Mouse (Mus musculus) left cerebral cortex, postnatal 4 days (tissue): ENCODE data around the gene Slc23a2. TPM values are rescaled to one million over a fixed set of nuclear protein-coding genes. Genes with fewer than 3 reads are reported as not detected.

Experiments used
- DNase-seq: peaks from one replicate; pipeline ENCODE4 v3.0.0-alpha.2; 2022
- intact Hi-C: fragments of 180-260 bp; cut with DNase I; formaldehyde crosslinking; loops from one replicate; pipeline ENCODE4 v1.15.1; 2025
- total RNA-seq, 2 experiments: library from RNA; stranded (reverse); gene quantifications; 2 replicates each; pipeline ENCODE4 v1.2.3; 2021

The Slc23a2 gene
- total RNA-seq, 2 experiments from 2014 or later = 75.9 to 79.6 TPM

- no peak for DNase-seq
- intact Hi-C loops = no loop called here
Measured at GRCm38 (mm10) chr2:132028107-132028506, 116.8 kb downstream of the Slc23a2 start.

GRCm38 (mm10) chr2:132027366-132027765 lies 117.5 kb downstream of the Slc23a2 start:
- intact Hi-C loops = no loop called here
- DNase-seq = no peak

DNA sequence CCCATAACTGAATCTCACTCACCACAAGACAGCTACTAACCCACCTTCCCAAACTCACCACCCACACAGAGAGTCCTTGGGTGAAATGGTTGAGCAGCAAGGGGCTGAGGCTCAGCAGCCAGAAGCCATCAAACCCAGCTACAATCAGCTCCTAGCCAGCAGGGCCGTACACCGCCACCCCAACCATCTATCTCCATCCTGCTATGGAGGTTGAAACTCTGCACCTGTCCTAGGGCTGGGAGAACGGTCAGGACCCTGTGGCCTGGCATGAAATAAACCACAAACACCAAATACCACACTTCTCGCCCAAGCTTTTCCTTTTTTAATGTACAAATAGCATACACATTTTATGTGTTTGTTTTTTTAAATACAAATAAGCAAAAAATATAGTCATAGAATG lies 120.9 kb downstream of the Slc23a2 start:
- intact Hi-C loops = no loop called here
- DNase-seq = no peak

DNA sequence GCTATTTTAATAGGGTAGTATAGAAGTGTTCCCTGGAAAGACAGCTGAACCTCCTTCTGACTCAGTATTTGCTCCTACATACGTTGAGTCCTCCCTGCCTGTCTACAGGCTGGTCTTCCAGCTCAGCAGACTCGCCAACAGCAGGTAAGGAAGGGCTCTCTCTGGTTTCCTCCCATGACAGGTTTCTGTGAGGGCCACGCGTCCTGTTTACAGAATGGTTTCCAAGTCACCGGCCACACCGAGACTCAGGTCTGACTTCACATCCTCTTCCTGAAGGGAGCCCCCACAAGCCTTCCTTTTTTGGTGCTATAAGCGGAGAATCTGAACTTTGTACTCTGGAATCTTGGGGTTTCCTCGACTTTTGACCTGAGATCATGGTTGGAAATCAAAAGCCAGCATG lies 122.3 kb downstream of the Slc23a2 start:
- intact Hi-C loops = no loop called here
- no peak for DNase-seq

GRCm38 (mm10) chr2:132021616-132022015 lies 123.3 kb downstream of the Slc23a2 start:
- intact Hi-C loops = no loop called here
- DNase-seq = no peak

DNA sequence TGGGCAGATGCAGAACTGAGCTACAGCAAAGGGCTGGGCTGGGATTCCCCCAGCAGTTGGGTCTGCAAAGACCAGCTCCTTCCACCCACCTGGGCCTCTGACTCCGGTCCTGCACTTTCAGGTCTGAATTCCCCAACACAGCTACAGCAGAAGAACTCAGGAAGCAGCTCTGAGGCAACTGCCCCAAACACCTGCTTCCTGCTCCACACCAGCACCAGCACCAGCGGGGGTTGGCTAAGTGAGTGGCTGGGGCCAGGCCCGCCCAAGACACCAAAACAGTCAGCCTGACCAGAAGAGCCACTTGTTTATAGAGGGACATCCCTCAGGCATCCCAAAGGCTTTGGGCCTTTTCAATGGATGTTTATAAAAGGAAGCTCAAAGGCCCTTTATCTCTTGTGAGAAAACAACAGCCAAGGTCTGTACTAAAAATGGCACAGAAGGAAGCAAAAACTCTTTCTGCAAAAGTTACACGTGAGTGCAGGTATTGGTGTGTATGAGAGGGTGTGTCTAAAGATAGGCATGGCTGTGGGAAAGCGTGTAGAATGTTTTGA lies 123.8 kb downstream of the Slc23a2 start:
- intact Hi-C loops = no loop called here
- no peak for DNase-seq

- intact Hi-C loops = no loop called here
Measured at GRCm38 (mm10) chr2:132020420-132020819, 124.5 kb downstream of the Slc23a2 start.

DNA sequence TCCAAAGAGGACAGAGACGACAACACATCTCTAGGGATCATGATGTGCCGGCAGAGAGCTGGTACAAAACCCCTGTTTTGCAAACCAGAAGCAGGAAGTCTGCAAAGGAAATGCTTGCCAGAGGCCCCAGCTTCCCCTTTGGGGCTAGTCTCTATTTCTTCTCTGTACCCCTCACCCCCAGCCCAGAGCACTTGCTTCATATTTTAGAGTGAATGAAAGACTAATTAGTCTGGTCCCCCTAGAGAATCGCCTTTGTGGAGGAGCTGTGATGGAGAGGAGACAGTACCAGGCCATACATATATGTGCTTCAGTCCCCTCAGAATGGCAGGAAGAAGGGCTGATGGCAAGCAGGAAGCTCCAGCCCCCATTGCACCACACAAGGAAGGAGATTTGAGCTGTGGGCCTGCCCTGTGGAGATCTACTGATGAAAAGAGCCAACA lies 125.5 kb downstream of the Slc23a2 start:
- intact Hi-C loops = no loop called here
- no peak for DNase-seq

More at GRCm38 (mm10) chr2:132020420-132020819, 124.5 kb downstream of the Slc23a2 start:
- no peak for DNase-seq

DNA sequence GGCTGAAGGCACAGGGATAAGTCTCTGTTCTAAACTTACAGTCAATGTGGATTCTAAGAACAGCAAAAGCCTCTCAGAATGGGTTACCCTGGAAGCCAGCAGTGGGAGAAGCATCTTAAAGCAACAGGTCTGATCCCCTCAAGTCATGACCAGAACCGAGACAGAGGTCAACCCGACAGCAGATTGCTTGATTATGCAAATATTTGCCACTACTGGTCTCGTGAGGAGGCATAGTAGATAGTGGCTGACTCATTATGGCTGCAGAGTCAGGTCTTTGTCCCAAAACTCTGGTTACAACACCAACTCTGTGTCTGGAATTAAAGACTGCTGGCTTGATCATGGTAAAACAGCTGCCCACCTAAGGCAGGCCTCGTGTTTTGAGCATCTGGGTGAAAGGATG lies 126.8 kb downstream of the Slc23a2 start:
- DNase-seq = no peak

GRCm38 (mm10) chr2:132017611-132018010 lies 127.3 kb downstream of the Slc23a2 start:
- no peak for DNase-seq
- intact Hi-C loops = no loop called here

More for the DNA sequence above, 126.8 kb downstream of the Slc23a2 start:
- intact Hi-C loops = no loop called here

- intact Hi-C loops = no loop called here
- no peak for DNase-seq
Measured at GRCm38 (mm10) chr2:132016034-132016433, 128.9 kb downstream of the Slc23a2 start.

- no peak for DNase-seq
- intact Hi-C loops = no loop called here
Measured at GRCm38 (mm10) chr2:132013152-132013551, 131.8 kb downstream of the Slc23a2 start.

DNA sequence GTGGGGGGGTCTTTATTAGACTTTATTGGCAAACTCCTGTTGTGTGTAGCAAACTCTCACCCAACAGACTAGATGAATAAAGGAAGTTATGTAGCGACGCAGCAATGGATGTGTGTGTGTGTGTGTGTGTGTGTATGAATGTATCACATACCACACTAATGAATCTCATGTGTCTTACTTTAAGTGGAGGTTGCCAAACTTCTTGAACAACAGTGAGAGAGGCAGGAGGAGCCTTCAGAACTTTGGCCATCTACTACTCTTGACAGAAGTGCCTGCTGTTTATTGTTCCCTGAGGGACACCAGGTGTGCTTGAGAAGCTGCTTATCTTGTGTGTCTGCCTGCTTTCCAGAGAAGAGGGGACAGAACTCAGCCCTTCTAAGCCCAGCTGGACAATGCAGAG lies 134.1 kb downstream of the Slc23a2 start:
- DNase-seq = no peak
- intact Hi-C loops = no loop called here

GRCm38 (mm10) chr2:132008186-132008585 lies 136.7 kb downstream of the Slc23a2 start:
- intact Hi-C loops = no loop called here
- DNase-seq = no peak

DNA sequence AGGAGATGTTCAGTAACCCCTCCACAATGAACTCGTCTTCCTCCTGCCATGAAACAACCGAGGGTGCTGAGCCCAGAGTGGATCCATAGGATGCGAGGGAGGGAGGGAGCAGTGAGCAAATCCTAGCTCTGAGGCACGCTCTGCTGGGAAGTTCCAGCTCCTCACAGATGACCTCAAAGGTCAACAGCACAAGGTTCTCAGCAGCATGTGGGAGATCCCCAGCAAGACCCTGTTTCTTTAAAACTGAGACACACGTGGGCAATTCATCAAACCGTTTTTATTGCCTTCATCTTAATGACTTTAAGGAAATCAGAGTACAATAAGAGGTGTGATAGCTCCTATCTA lies 137.5 kb downstream of the Slc23a2 start:
- intact Hi-C loops = no loop called here
- DNase-seq = no peak

- DNase-seq = peak; percentile 16
- intact Hi-C loops = no loop called here
Measured at GRCm38 (mm10) chr2:132006561-132007474, 138.1 kb downstream of the Slc23a2 start.

GRCm38 (mm10) chr2:132005445-132005844 lies 139.5 kb downstream of the Slc23a2 start:
- intact Hi-C loops = no loop called here
- DNase-seq = no peak

DNA sequence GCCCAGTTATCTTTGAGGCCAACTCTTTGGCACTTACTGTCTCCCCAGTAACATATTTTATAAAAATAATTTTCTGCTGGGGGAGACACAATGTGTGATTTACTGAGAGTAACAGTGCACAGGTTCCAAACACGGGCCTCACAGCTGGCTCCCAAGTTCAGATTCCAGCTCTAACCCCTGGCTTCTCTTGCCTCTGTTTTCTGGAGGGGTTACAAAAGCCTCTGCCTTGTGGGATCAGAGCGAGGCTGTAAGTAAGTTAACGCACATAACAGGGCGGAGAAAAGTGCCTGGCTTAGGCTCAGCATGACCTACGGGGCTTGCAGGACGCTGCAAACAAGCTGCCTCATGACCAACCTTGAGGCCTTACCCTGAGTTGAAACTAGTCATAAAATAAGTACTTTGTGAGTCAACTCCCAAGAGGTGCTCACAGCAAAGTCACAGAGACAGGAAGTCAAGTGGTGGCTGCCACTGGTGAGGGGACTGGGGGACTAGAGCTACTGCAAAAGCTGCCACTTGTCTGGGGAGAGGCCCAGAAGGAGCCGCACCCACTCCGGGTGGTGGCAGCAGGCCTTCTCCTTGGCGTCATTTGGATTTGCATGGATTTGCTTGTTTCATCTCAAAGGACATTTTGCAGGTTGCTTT lies 140.3 kb downstream of the Slc23a2 start:
- no peak for DNase-seq
- intact Hi-C loops = no loop called here

- DNase-seq = no peak
- intact Hi-C loops = no loop called here
Measured at GRCm38 (mm10) chr2:132003916-132004315, 141.0 kb downstream of the Slc23a2 start.
